Mouse (Mus musculus): ENCODE results near the gene Gm17428.
"Not testable (repeated sequence)": the region's sequence is repeated elsewhere in the genome, so short reads cannot be mapped to it uniquely, and the experiment has no call there.

Gm17428 gene

GRCm38 (mm10) chr14:54988350-54988874 is 11.7 kb downstream of the Gm17428 start:
- in situ Hi-C loops (cut with MboI; ENCODE audit: low sequenced_read_pairs) = not testable (repeated sequence)

DNA sequence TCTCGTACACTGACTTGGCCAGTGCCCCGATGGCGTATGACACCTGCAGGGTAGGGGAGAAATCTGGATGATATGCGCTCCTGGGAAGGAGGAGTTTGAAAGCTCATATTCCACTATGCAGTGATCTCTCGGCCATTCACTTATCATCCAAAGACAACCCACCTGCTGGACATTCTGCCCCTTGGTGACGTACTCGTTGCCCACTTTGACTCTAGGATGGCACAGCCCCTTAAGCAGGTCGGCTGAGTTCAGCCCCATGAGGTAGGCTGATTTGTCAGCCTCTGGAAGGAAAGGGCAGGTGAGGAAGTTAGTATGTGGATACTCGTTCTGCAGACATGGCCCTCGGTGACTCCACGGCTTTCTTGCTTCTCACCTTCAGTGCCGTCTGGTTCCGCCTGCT is 12.1 kb downstream of the Gm17428 start:
- in situ Hi-C loops (cut with MboI; ENCODE audit: low sequenced_read_pairs) = no loop called here

DNA sequence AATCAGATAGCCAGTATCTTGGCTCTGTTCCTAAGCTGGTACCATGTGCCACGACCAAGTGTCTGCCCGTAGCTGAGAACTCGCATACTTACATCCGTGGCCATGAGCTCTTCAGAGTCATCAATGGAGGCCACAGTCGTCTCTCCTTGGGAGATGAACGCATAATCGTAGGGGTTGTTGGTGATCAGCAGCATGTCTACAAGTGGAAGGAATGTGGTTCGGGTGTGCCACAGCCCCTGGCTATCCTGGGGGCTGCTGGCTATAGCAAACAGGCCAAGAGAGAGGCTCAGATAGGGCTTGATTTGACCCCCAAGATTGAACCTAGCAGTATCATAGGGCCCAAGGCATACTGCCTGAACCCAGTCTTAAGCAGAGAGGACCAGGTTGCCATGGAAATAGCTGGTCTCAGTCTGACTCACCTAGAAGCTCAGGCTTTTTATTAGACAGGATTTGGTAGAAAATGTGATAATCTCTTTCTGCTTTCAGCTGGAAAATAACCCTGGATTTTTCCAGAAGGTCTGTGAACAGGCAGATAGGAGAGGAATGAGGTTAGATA is 13.2 kb downstream of the Gm17428 start:
- in situ Hi-C loops (cut with MboI; ENCODE audit: low sequenced_read_pairs) = no loop called here

DNA sequence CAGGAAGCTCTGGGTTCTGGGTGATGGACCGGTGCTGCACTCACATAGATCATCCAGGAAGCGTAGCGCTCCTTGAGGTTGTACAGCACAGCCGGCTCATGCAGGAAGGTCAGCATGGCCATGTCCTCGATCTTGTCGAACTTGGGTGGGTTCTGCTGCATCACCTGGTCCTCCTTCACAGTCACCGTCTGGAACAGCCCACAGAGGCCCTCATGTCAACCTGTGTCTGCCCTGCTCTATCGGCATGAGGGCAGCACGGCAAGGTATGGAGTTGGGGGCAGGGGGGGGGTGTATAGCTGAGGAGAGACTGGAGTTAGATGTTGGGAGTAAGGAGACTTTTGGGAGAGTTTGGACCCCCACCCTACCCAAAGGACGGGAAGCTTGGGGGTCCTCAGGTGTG is 15.5 kb downstream of the Gm17428 start:
- in situ Hi-C loops (cut with MboI; ENCODE audit: low sequenced_read_pairs) = no loop called here

GRCm38 (mm10) chr14:54993636-54994035 is 16.9 kb downstream of the Gm17428 start:
- in situ Hi-C loops (cut with MboI; ENCODE audit: low sequenced_read_pairs) = no loop called here

DNA sequence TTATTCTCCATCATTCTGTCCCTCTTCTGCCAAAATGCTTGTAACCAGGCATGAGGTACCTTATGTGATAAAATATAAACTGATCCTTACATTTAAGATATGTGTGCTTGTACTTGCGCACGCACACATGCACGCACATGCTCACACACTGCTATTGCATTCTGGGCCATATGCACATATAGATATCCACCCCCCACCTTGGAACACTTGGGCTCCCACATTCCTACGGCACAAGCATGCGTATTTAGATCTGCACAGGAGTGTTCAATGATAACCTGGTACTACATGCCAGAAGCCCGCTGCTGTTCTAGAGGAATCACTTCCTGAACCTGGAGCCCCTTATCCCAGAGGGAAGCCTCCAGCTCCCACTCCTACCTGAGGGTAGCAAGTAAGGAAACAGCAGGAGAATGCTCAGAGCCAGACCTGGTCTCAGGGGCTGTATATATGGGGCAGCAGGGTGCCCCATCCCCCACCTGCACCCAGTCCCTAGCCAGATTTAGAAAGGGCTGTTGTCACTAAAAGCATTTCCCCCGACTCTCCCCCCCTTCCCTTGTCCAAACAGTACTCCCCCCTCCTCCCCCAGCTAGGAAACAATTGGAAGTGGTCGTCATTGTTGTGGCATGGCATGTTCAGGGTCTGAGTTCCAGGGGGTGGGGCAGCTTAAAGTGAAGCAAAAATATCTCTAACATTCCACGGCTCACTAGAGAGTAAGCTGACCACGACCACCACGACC is 17.6 kb downstream of the Gm17428 start, which contains the start of gene Myh7:
Gene Myh7, minus strand, starts transcription at position 491 of the 733 bp plus-strand sequence.
- in situ Hi-C loops (cut with MboI; ENCODE audit: low sequenced_read_pairs) = no loop called here

- in situ Hi-C loops (cut with MboI; ENCODE audit: low sequenced_read_pairs) = no loop called here
Observed at GRCm38 (mm10) chr14:54994869-54995186, 18.1 kb downstream of the Gm17428 start.

DNA sequence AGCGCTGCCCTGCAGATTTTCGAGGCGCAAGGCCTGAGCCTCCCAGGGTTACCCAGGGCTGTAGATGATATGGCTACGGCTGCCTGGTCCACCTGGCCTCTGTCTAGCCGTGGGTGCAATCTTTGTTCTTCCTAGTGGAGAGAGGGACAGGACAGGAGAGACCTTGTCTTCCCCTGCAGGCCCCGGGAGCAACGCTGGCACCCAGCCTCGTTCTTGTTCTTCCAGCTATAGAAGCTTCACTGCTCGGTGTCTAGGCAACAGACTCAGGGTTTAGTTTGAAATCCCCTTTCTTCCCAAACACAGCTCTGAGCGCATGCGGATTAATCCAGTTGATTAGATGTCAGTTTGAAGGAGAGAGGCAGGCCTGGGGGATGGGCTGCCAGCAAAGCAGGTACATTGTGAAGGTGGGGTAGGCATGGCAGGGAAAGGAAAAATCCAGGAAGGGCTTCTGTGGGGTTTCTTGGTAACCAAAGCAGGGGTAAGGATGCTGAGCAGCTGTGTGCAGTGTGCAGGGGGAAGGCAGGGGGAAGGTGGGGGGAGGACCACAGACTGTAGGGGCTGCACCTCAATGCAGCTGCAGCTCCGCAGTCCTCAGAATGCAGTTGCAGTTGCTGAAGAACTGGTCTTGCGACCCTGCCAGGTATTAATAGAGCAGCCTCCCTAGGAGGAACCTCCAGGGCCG is 18.9 kb downstream of the Gm17428 start:
- in situ Hi-C loops (cut with MboI; ENCODE audit: low sequenced_read_pairs) = no loop called here

DNA sequence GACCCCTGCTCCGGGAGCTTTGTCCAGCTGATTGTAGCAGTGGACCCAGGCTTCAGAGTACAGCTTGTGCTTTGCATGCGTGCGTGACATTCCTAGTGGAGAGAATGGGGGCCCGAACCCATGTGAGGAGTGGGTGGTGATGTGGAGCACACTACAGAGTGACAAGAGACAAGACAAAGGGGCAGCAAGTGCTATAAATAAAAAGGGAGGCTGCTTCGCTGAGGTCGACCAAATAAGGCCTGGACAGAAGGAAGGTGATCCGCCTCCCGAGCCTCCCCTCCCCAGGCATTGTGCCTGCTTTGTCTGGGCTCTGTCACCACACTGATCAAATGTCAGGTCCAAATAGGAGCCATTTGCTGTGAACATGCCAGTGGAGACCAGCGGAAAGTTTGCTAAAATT is 20.1 kb downstream of the Gm17428 start:
- in situ Hi-C loops (cut with MboI; ENCODE audit: low sequenced_read_pairs) = no loop called here

DNA sequence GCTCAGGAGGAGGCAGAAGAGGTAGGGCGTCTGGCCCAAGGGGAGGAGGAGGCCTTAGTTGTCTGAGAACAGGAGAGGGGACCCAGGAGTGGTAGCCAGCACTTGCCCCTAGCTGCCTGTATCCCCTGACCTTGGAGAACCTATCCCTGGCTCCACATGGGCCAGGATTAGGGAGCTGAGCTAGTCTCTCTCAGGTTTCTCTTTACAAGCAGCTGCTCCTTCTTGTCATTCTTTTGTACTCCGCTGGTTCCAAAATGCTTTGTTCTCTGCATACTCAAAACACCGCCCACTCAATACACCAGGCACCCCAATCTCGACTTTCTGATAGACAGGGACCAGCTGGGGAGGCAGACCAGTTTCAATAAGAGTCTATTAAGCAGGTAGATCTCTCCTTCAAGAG is 20.6 kb downstream of the Gm17428 start:
- in situ Hi-C loops (cut with MboI; ENCODE audit: low sequenced_read_pairs) = no loop called here

DNA sequence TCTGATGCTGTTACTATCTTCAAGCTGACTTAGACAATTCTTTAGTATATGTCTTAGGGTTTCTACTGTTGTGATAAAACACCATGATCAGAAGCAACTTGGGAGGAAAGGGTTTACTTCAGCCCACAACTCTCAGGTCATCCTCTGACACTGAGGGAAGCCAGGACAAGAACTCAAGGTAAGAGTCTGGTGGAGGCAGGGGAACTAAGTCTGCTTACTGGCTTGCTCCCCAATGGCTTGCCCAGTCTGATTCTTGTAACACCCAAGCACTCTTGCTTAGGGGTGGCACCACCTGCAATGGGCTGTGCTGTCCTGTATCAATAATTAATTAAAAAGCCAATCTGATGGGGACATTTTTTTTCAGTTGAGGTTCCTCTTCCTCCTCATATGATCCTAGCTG is 21.9 kb downstream of the Gm17428 start:
- in situ Hi-C loops (cut with MboI; ENCODE audit: low sequenced_read_pairs) = no loop called here

- in situ Hi-C loops (cut with MboI; ENCODE audit: low sequenced_read_pairs) = not testable (repeated sequence)
Observed at GRCm38 (mm10) chr14:54999868-55000267, 23.1 kb downstream of the Gm17428 start.

GRCm38 (mm10) chr14:55000814-55001213 is 24.1 kb downstream of the Gm17428 start:
- in situ Hi-C loops (cut with MboI; ENCODE audit: low sequenced_read_pairs) = no loop called here

- in situ Hi-C loops (cut with MboI; ENCODE audit: low sequenced_read_pairs) = no loop called here
Observed at GRCm38 (mm10) chr14:55001446-55001845, 24.7 kb downstream of the Gm17428 start.

DNA sequence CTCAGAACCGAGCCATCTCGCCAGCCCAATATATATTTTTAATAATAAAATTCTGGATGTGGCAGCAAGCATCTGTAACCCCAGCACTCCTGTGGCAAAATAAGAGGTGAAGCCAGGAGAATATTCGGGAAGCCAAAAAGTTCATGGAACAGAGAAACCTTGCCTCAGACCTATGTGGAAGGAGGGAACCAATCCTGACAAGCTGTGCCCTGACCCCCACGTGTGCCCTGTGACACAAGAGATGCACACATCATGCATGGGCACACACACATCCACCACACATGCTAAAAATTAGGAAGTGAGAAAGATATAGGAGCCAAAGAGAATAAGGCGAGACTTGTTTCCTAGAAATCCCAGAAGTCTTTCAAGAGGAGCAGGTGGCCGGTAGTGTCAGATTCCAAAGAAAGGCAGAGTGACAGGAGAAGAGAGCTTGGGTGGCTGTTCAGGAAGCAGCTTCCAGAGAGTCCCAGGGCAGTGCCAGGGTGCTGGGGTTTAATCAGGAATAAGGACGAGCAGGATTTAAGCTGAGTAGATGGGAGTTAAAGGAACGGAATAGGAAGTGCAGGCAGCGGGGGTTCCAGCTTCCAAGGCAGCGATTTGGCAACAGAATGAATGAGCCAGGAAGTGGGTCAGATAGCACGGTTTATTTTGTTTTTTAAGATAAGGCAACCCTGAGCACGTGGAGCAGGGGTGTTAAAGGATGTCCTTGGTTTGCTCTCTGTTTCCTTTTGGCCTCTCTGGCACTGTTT is 25.4 kb downstream of the Gm17428 start:
- in situ Hi-C loops (cut with MboI; ENCODE audit: low sequenced_read_pairs) = no loop called here

GRCm38 (mm10) chr14:55002687-55003120 is 26.0 kb downstream of the Gm17428 start:
- in situ Hi-C loops (cut with MboI; ENCODE audit: low sequenced_read_pairs) = no loop called here

DNA sequence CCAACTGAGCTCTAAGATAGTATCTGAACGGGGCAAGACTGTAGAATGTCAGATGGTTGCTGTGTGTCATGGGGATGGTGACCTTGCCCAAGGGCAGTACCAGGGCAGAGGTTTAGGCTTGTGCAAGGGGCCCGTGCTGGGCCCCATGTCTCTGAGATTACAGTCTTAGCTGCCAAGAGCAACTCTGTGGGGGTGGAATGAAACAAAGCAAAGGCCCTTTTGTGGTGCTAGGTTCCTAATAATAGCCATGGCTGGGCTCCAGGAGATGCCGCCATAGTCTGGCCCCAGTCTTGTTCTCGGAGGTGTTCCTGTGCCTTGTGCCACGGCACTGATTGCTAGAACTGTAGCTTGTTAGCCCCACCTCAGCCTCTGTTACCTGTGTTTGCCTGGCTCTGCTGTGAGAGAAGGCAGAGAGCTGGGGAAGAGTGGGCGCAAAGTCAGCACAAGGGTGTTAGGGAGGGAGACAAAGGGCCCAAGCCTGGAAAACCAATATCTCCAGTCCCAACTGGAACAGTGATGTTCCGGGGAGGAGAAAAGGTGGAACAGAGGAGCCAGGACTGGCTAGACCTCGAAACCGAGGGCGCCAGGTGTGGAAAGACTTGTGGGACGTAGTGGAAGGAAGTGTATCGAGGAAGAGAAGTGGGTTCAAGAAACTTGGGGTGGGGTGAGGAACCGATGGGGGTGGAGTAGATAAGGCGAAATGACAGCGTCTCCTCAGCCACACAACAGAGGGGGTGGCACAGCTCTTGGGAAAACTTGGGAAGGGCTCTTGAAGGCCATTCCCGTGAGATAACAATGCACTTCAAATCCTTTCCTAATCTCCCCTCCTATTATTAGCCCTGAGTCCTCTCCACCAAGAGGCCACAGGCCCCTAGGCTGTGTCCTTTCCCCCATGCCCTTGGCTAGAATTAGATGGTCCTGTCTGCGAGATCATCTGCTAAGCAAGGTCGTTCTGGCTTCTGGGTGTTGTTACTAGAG is 27.4 kb downstream of the Gm17428 start:
- in situ Hi-C loops (cut with MboI; ENCODE audit: low sequenced_read_pairs) = no loop called here

DNA sequence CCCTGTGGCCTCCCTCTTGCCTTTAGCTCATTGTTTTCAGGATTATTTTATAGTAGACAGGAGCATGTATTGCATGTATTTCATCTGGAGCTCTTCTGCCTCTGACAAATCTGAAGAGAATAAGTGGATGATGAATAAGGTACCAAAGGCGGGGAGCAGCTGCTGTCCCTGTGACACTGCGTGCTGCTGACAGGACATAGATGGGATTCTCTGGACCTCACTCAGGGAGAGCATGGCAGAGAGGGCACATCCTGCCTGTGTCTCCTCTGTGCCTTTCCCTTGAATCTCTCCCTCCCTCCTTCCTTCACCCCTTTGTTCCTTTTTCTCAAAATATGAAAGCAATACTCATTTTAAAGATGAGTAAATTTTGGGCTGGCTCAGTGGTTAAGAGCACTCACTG is 28.8 kb downstream of the Gm17428 start:
- in situ Hi-C loops (cut with MboI; ENCODE audit: low sequenced_read_pairs) = no loop called here

DNA sequence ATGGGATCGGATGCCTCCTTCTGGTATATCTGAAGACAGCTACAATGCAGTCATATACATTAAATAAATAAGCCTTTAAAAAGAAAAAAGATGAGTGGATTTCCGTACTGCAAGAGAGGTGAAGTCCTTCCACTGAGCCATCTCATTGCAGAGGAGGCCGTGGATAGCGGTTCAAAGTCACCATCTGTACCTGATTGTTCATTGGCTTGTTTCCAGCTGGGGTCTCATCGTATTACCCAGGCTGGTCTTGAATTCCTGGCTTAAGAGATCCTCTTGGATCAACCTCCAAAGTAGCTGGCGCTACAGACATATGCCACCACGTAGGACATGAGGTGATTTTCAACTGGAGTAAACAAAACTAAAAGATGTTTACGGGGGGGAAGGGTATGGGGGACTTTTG is 29.2 kb downstream of the Gm17428 start:
- in situ Hi-C loops (cut with MboI; ENCODE audit: low sequenced_read_pairs) = no loop called here

GRCm38 (mm10) chr14:55006541-55006940 is 29.8 kb downstream of the Gm17428 start:
- in situ Hi-C loops (cut with MboI; ENCODE audit: low sequenced_read_pairs) = no loop called here

Data from CH12F3 (cell line).